Mouse (Mus musculus): ENCODE data around the gene Bag2. TPM values are rescaled to one million over a fixed set of nuclear protein-coding genes. Genes with fewer than 3 reads are reported as not detected.

The Bag2 gene
- polyA plus RNA-seq, 1 experiment from 2014 or later = 63.2 TPM

Other genes with a start within 250 kb of the Bag2 start
- 36.8 and 40.7 TPM in 2 replicates for gene Prim2, start 88.0 kb downstream of the Bag2 start, polyA plus RNA-seq (2014; fragmentation: Nextera tagmentation; extraction: Ambion mirVana)
- gene Rab23, start 37.9 kb downstream of the Bag2 start, polyA plus RNA-seq (2014; fragmentation: Nextera tagmentation; extraction: Ambion mirVana) = 30.3 and 32.3 TPM in 2 replicates
- gene Zfp451, start 56.8 kb upstream of the Bag2 start, polyA plus RNA-seq (2014; fragmentation: Nextera tagmentation; extraction: Ambion mirVana) = 34.6 and 37.8 TPM in 2 replicates
- gene Bend6, start 150.0 kb upstream of the Bag2 start, polyA plus RNA-seq (2014; fragmentation: Nextera tagmentation; extraction: Ambion mirVana) = 1.1 and 2.2 TPM in 2 replicates
- 42.0 and 42.9 TPM in 2 replicates for gene Dst, start 150.4 kb upstream of the Bag2 start, polyA plus RNA-seq (2014; fragmentation: Nextera tagmentation; extraction: Ambion mirVana)

Data from stomach, embryonic 14.5 days (tissue).